Mouse (Mus musculus) heart, postnatal 0 days (tissue): Measurements from ENCODE around the gene Abl2.

Experiments used
- CTCF ChIP-seq: IDR thresholded peaks from 2 replicates; pipeline ENCODE4 v1.5.1; 2016; ENCODE audit warnings: antibody characterized with exemption, control low read depth, low read depth
- EP300 ChIP-seq: IDR thresholded peaks from 2 replicates; pipeline ENCODE4 v1.6.1; 2016; ENCODE audit warnings: antibody characterized with exemption, low read depth

- TF ChIP-seq CTCF (no peak), EP300 (no peak)
Measured at GRCm38 (mm10) chr1:156593267-156593666, 34.7 kb downstream of the Abl2 start.
